Mouse (Mus musculus): ENCODE results near the gene Nodal.

GRCm38 (mm10) chr10:61386284-61386683, 31.5 kb upstream of the Nodal start:
- TF ChIP-seq CTCF (IDR thresholded peaks at IDR 0.05; ENCODE audit: extremely low read depth, insufficient read length, insufficient replicate concordance, low read depth, low read length) (no peak), POLR2A (IDR thresholded peaks at IDR 0.05; ENCODE audit: low read depth, low read length) (no peak)

Measured in small intestine, adult 2 months (tissue).